Mouse (Mus musculus): ENCODE measurements around the gene Olfr1444.

The Olfr1444 gene

DNA sequence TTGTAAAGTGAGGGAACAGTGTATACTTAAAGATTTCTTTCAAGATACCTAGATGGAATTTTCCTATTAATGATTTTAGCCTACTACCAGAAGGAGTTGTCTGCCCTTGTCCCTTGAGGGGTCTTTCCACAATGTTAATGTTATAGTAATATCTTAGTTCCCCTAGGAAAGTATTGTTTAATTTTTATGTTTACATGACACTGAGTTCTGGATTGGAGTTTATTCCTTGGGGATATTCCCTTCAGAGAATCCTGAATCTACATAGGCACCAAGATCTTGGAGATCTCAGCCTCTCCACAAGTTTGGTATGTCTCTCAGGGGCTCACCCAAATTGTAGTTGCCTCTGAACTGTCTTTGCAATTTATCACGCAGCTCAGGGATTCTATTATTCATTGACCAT is at the start of gene Olfr1444:
Olfr1444 (plus strand) TSS at position 301 of the 400 bp plus-strand sequence.
- no peak for DNase-seq (ENCODE audit: low spot score in 2 of 2)

DNA sequence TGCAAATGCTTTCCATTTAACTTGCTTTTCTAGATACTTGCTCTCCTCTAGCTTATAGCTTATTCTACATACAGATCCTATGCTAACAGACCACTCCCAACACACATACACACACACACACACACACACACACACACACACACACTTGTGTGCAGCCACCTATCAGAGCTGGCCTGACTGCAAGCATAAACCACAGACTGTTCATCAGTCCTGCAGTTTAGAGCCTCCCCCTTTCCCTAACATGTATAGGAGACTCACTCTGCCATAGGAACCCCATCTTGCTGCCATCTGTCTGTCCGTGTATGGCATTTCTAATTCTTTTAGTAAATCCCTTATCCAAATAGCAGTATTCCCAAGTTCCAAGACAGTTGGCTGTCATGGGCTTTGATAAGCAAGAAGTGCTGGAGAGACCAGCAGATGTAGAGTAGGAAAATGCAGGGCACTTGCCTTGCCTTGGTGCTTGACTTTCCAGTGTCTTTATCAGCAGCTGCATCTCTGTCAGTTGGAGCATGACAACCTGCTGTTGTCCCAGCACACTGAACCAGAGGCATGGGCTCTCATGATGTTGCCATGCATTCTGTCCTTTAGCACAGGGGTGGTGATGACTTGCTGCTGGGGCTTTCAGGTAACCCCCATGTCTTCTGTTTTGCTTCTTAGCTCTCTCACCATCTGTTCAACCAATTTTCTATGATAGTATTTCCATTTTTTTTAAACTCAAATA is 44.3 kb upstream of the Olfr1444 start:
- no peak for DNase-seq (ENCODE audit: low spot score in 2 of 2)

DNA sequence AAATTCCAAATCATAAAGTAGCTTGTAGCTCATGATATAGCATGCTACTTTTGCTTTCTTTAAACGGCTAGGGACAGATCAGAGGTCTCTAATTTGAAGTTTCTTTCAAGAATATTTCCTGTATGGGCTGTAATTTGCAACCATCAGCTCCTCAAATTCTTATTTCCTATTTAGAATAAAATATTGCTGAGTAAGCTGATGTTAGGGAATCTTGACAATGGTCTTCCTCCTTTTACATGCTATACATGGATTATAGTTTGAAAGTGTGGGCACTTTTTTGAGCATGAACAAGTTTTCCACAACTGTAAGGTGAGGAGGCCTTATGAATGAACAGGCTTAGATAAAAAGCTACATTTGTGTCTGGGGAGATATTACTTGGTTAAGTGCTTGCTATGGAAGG is 43.2 kb upstream of the Olfr1444 start:
- DNase-seq (ENCODE audit: low spot score in 2 of 2): no peak

DNA sequence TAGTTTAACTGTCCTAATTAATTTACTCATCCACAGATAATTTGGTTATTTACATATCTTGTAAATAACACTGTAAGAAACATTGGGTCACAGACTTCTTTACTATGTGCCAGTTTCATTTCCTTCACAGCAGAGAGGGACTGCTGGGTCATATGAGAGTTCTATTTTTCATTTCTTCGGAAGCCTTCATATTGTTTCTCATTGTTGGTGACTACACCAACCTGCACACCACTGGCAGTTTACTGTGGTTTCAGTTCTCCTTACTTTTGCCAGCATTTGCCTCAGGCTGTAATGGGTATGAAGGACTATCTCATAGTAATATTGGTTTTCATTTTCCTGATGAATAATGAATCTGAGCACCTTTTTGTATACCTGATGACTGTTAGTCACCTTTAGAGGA is 38.6 kb upstream of the Olfr1444 start:
- no peak for DNase-seq (ENCODE audit: low spot score in 2 of 2)

DNA sequence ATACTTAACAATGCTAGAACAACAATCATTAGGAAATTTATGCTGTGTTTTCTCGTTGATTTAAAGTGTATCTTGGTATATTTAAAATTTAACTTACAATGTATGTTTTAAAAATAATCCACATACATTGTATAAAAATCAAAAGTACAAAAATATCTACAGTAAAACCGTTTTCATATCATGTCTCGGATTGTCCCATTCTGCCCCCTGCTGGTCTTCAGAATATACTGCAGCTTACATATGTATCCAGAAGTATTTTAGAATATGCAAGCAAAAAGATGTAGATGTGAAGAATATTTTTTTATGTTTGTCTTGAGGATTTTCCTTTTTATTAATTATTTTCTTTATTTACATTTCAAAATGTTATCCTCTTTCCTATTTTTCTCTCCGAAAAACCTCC is 36.7 kb upstream of the Olfr1444 start:
- peak in 1 of 2 experiments; percentile 37 for DNase-seq (ENCODE audit: low spot score in 2 of 2)

DNA sequence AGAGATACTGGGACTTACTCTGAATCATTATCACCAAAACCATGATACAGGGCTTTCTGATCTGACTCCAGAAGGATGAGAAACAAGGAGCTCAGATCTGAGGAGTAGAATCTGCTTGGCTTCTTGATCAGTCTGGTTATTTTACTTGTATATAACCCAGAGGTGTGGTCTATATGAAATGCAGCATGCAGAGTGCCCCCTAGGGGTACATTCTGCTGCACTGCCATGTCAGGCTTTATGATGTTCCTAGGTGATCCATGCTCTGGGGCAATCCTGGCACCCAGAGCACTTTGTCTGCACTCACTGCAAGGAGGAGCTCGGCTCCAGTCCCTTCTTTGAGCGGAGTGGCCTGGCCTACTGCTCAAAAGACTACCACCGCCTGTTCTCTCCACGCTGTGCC is 32.5 kb upstream of the Olfr1444 start:
- no peak for DNase-seq (ENCODE audit: low spot score in 2 of 2)

DNA sequence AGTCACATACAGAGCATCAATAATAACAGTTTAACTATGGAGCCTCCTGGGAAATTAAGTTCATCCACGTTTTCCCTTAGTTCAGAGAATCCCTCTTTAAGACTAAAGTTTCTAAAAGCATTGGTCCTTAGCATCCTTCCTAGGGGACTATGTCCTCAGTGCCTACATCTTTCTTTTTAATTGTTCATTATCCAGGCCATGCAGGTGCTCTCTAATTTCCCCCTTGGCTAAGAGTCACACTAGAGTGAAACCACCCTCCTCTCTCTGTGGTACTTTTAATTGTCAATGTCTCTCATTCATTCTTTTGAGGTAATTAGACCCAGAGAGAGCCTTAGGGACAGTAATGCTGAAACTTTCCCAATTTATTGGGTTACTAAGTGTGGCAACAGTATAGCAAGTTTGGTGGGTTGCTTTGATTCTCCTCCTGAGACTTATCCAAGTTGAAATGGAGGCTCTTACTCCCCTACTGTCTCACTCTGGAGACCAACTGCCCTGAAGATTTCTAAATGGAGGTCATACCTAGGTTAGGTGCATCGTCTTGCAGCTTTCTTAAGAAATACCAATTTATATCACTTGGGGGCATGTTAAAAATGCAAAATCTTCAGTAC is 26.2 kb upstream of the Olfr1444 start:
- DNase-seq (ENCODE audit: low spot score in 2 of 2): no peak

DNA sequence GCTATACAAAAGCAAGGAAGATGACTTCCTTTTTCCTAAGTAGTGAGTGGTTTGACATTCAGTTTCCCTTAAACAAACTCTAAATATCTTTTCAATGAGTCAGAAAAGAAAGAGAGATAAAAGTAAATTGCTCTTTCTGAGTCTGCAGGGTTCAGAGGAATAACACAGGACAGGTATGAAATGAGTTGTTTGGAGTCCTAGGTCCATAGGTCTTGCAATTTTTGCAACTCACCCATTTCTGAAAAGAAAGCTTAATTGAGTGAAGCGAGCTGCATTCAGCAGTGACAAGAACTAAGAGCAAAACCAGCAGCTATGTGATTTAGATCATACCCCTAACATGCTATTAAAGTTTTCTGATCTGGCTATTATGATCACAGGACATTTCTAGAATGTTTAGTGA is 25.5 kb upstream of the Olfr1444 start:
- DNase-seq (ENCODE audit: low spot score in 2 of 2): no peak

DNA sequence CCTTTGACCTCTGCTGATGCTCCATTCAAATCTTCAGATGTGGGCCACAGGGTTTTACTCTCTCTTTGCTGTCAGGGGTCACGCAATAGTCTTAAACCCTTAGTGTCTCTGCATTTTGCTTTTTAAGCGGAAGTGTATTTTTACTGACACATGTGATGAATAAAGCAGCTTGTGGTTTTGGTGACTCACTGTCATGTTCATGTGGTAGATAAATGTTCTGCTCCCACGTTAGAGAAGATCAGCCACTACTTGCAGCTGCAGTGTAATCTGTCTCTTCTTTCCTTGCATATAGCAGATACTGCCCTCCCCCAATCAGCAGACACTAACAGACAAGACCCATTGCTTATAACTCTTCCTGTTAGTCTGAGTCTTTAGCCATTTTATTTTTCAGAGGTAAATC is 23.5 kb upstream of the Olfr1444 start:
- DNase-seq (ENCODE audit: low spot score in 2 of 2): no peak

DNA sequence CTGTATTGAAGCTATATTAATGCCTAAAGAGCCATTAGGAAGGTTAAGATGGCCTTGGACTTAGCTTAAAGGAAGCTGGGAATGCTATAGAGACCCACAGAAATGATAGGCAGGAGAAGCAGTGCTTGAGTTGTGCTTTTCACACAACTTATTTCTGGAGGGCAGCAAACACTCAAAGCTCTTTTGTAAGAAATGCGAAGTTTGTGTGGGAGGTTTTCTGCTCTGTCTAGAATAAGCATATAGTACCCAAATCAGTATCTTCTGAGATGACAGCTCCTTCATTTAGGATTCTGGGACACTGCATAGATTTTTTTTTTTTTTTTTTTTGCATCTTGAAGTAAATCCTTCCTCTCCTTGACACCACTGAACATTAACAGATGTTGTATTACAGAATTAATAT is 18.6 kb upstream of the Olfr1444 start:
- no peak for DNase-seq (ENCODE audit: low spot score in 2 of 2)

DNA sequence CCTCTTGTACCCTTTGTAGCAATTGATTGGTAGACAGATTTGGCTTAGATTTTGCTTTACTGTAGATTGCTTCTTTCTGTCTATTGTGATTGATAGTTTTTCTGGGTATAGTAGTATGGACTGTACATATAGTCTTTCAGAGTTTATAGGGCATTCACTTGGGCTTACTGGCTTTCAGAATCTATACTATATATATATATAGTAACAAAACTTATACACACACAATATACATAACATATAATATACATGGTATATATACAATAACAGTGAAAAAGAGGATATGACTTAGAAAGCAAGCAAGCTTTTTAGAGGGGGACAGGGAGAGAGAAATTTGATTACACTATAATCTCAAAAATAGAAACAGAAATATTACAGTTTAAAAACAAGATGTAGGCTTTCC is 10.7 kb upstream of the Olfr1444 start, which contains the start of gene Gm5244:
Gm5244 (plus strand) TSS at position 301 of the 400 bp plus-strand sequence.
- DNase-seq (ENCODE audit: low spot score in 2 of 2): no peak

DNA sequence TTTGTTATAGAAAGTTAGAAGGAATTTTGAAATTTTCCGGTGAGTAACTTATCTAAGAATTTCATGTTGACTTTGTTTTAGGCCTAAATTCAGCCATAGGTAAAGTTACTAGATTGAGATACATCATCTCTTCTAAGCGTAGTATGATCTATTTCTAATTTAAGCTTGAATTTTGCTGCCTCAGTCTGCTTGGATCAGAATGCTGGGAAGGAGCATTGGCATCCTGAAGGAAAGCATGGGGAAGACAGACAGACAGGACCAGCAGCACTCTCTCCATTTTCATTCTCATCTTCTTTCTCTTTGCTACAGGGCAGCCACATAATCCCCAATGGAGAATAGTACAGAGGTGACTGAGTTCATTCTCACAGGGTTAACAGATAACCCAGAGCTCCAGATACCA is 26.5 kb downstream of the Olfr1444 start, which contains the start of gene Olfr1445:
Olfr1445 (plus strand) TSS at position 301 of the 400 bp plus-strand sequence.
- DNase-seq (ENCODE audit: low spot score in 2 of 2): no peak

DNA sequence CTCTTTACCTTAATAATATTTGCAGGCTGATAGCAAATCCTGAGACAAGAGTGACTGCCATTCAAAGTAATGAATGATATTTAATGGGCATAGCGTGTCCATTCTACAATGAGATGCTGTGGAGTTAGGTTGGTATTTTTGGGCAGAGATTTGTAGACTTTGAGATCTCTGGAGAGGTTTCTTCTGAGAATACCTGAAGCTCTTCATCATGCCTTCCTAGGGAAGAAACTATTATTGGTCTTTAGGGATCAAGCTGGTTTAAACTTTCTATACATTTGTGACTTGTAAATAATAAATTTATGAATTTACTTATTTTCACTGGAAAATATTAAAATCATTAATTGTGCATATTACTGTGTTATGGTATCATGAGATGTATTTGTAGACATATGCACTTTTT is 36.3 kb downstream of the Olfr1444 start, which contains the start of gene Olfr1446:
Olfr1446 (minus strand) TSS at position 101 of the 400 bp plus-strand sequence.
- DNase-seq (ENCODE audit: low spot score in 2 of 2): no peak

DNA sequence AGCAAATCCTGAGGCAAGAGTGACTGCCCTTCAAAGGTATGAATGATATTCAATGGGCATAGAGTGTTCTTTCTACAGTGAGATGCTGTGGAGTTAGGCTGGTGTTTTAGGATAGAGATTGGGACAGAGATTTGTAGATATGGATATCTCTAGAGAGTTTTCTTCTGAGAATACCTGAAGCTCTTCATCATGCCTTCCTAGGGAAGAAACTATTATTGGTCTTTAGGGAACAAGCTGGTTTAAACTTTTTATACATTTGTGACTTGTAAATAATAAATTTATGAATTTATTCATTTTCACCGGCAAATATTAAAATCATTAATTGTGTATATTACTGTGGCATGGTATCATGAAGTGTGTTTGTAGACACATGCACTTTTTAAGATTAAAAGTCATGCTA is 46.6 kb downstream of the Olfr1444 start, which contains the start of gene Olfr1447:
Olfr1447 (minus strand) TSS at position 101 of the 400 bp plus-strand sequence.
- no peak for DNase-seq (ENCODE audit: low spot score in 2 of 2)

All from spleen, postnatal 14 days (tissue).